Mouse (Mus musculus) megakaryocyte, adult 5-6 weeks (primary cell): ENCODE data around the gene Tgm1. TPM values are rescaled to one million over a fixed set of nuclear protein-coding genes. Genes with fewer than 3 reads are reported as not detected.
A peak's percentile ranks its signal among the peaks of the same experiment; 100 is the strongest.
"Not testable (repeated sequence)": the region's sequence is repeated elsewhere in the genome, so short reads cannot be mapped to it uniquely, and the experiment has no call there.

Experiments
- ATAC-seq: 2 replicates; pipeline ENCODE4 v1.8.0; 2016; ENCODE audit warnings: mild to moderate bottlenecking, inconsistent platforms; ENCODE audit not compliant: poor library complexity, severe bottlenecking
- total RNA-seq, 2 experiments: library from RNA; stranded (forward) in 1 of 2; stranded (reverse) in 1 of 2; fragments of 153-499, 151-499 nt in 1 of 2; fragments of 221-1000, 200-1000 nt in 1 of 2; gene quantifications; 2 replicates each; pipeline versions ENCODE4 v1.2.3 to v1.2.4; 2015 to 2017

The Tgm1 gene
- total RNA-seq (2015) (1.6 and 1.7 TPM in 2 replicates), total RNA-seq (2017) (1.0 and 2.1 TPM in 2 replicates)

DNA sequence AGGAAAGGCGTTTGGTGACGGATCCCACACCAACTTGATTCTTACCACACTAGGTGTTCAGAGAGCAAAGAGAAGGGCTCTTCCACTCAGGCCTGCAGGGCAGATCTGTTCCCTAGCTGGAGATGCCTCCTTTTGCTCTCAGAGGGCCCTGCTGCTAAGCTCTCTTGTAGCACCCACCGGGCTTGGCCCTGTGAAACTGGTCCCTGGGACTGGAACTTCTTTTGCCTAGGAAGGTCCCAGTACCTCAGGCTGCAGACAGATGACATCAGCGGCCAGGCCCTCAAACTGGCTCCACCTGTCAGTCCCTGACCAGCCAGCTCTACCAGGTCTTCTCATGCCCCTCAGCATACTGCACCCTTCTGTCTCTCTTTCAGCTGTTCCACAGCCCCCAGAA is at the start of gene Tgm1:
Gene Tgm1, minus strand, starts transcription at position 198 of the 394 bp plus-strand sequence.
- no peak for ATAC-seq

- no peak for ATAC-seq
These were observed 49.4 kb upstream of the Tgm1 start for GRCm38 (mm10) chr14:55763166-55763565.

DNA sequence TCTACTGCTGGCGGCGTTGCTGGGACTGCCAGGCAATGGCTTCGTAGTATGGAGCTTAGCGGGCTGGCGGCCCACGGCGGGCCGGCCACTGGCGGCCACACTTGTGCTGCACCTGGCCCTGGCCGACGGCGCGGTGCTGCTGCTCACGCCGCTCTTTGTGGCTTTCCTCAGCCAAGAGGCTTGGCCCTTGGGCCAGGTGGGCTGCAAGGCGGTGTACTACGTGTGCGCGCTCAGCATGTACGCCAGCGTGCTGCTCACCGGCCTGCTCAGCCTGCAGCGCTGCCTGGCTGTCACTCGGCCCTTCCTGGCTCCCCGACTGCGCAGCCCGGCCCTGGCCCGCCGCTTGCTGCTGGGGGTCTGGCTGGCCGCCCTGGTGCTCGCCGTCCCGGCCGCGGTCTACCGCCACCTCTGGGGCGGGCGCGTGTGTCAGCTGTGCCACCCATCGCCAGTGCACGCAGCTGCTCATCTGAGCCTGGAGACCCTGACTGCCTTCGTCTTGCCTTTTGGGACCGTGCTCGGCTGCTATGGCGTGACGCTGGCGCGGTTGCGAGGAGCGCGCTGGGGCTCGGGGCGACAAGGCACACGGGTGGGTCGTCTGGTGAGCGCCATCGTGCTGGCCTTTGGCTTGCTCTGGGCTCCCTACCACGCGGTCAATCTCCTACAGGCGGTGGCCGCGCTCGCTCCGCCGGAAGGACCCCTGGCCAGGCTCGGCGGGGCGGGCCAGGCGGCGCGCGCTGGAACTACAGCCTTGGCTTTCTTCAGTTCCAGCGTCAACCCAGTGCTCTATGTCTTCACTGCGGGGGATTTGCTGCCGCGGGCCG is 48.5 kb upstream of the Tgm1 start:
- peak; percentile 17 for ATAC-seq

- no peak for ATAC-seq
These were observed 47.4 kb upstream of the Tgm1 start, which contains the start of gene Ltb4r2 for GRCm38 (mm10) chr14:55761163-55761562. Gene Ltb4r2, plus strand, starts transcription at chr14:55761428.

DNA sequence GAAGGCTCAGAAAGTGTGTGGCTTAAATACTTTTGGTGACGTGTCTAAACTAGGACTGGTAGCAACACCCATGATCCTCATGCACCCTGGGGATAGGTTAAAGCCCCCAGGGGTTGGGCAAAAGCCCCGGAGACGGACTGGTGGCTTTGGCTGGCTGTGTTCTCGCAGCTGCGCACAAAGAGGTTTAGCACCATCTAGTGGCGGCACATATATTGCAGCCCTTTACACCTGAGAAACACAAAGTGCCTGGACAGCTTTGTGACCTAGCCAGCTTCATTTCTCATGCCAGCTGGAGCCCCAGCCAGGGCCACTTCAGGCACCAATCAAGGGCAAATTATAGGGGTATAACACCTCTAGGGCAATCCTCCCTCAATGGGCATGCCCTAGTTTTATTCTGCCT is 46.4 kb upstream of the Tgm1 start:
- ATAC-seq: not testable (repeated sequence)

DNA sequence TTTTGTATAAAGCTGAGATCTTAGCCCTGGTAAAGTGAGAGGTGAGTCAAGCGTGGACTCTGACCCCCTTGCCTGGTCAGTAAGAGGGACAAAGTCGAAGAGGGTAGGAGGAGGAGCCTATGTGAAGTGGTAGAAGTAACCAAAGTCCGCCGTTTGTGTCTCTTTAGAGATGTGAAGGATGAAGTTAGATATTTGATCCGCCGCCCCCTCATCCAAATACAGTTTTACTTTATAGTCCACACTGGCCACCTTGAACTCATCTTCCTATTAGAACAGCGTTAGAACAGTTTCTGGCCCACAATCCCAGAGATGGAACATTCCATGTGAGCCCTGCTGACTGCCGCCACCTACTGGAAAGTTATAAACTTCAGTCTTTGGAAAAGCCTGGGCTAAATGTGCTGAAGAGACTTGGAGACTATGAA is 44.6 kb upstream of the Tgm1 start, which contains the start of gene Cideb:
Gene Cideb, minus strand, starts transcription at position 96 of the 422 bp plus-strand sequence.
- ATAC-seq: peak; percentile 45; the same call in 1 of the 2 replicates

GRCm38 (mm10) chr14:55757566-55757965 is 43.8 kb upstream of the Tgm1 start:
- no peak for ATAC-seq

DNA sequence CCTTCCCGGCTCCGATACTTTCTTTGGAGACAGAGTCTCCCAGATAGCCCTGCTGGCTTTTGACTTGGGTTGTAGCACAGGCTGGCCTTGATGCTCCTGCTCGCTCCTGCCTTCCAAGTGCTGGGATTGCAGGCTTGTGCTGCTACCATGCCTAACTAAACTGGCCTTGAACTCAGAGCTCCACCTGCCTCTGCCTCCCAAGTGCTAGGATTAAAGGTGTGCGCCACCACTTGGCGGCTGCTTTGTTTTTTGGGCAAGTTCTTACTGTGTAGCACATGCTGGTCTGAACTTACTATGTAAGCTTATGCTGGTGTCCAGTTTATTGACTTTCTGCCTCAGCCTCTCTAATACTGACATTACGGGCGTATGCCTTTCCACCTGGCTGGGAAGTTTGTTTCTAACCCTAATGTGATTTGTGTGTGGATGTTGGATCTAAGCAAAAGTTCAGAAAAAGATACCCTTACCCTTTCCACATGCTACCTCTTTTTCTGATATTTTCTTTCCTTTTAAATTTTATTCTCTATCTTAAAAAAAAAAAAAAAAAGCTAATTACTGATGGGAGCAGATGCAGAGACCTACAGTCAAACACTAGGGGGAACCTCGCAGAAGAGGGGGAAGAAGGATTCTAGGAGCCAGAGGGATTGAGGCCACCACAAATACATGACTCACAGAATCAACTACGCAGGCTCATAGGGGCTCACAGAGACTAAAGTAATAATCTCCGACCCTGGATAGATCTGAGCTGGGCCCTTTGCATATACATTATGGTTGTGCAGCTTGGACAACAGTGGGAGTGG is 33.5 kb upstream of the Tgm1 start:
- ATAC-seq: no peak

DNA sequence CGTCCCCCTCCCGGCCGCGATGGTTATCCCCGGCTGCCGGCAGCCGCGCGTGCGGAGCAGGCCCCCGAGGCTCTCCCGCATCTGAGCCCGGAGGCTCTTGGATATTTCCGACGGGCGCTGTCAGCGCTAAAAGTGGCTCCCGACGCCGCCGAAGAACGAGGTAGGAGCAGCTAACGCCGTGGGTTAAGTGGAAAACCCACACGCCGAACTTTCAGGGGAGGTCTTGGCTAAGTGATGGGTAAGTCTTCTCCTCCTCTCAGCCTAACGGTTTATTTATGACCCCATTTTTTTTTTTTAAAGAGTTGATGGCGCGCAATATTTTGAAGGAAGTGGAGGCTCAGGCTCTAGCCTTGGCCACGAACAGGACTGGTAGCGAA is 32.1 kb upstream of the Tgm1 start:
- ATAC-seq: no peak

- ATAC-seq: peak; percentile 88
These were observed 31.6 kb upstream of the Tgm1 start, which contains the start of the genes Dhrs1 and Nop9 for GRCm38 (mm10) chr14:55745180-55745860. Gene Dhrs1, minus strand, starts transcription at chr14:55745690. Gene Nop9, plus strand, starts transcription at chr14:55745693.

DNA sequence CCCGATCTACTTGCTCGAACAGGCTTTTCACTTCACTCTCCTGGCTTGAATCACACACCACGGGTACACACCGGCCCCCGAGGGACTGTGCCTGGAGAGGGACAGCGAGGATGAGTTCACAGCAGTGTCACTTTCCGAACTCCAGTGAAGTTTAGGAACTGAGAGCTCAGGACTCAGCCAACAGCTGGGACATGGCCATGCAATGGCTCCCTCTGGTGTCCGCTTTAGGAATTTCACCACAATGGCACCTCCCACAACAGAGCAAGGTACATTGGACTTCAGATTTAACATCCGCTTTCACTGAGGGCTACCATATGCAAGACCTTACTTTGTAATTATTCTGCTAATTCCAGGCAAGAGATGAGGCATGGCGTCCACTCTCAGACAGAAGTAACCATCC is 30.0 kb upstream of the Tgm1 start:
- ATAC-seq: peak; percentile 89

- peak; percentile 51 for ATAC-seq
These were observed 23.5 kb upstream of the Tgm1 start for GRCm38 (mm10) chr14:55737086-55737687.

GRCm38 (mm10) chr14:55735758-55736157 is 22.0 kb upstream of the Tgm1 start:
- peak; percentile 51; the same call in 1 of the 2 replicates for ATAC-seq

DNA sequence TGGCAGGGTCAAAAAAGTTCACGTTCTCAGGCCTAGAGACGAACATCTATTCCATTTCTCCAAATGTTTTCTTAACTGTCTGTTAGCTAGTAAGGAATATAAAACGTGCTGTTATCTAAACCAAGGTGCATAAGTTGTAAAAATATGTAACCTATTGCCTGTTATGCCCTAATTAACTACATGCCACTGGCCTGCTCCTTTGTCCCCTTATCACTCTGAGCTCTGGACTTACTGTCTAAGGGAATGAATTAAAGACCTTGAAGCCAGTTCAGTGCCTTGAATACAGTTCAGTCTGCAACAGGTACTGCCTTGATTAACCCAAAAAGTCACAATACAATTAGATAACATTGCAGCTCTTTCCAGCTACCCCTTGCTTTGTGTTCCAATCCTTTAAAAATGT is 21.6 kb upstream of the Tgm1 start:
- no peak for ATAC-seq

- ATAC-seq: no peak
These were observed 21.1 kb upstream of the Tgm1 start for GRCm38 (mm10) chr14:55734869-55735268.

- no peak for ATAC-seq
These were observed 20.2 kb upstream of the Tgm1 start for GRCm38 (mm10) chr14:55733889-55734288.

- ATAC-seq: no peak
These were observed 16.9 kb upstream of the Tgm1 start for GRCm38 (mm10) chr14:55730531-55731032.

- ATAC-seq: no peak
These were observed 16.4 kb upstream of the Tgm1 start for GRCm38 (mm10) chr14:55730116-55730515.

DNA sequence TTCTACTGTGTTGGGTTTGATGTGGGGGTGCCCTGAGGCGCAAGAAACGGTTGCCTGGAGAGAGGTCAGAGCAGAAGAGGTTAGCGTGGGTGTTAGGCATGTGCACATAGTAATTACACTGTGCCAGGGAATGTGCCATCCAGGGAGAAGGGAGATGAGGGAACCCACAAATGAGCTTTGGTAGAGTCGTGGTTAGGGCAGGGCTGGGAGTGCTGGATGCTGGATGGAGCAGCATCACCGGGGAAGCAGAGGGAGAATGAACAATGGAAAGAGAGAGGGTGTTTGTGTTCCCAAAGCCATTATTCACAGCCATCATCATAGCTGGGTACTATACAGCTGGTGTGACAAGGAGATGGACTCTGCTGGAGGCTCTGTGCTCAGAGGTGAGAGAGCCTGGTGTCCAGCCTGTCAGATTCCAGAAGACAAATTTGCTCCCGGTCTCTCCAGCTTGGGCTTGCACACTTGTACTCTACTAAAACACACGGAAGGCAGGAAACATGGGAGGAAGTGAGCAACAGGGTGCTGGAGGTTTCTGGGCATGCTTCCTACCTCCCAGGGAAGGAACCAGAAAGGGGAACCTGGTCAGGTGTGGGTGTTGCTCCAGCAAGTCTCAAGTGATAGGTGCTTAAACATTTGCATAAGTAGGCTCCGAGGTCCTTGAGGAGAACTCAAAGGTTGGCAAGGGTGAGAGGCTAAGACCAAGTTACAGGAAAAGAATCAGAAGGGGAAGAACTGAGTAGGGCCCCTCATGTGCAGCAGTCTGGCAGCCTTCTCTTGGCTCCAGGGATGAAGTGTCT is 14.4 kb upstream of the Tgm1 start:
- ATAC-seq: peak; percentile 66

- ATAC-seq: no peak
These were observed 12.5 kb upstream of the Tgm1 start for GRCm38 (mm10) chr14:55726261-55726660.
